Mouse (Mus musculus): ENCODE data around the gene Pou3f3.

Pou3f3 gene

DNA sequence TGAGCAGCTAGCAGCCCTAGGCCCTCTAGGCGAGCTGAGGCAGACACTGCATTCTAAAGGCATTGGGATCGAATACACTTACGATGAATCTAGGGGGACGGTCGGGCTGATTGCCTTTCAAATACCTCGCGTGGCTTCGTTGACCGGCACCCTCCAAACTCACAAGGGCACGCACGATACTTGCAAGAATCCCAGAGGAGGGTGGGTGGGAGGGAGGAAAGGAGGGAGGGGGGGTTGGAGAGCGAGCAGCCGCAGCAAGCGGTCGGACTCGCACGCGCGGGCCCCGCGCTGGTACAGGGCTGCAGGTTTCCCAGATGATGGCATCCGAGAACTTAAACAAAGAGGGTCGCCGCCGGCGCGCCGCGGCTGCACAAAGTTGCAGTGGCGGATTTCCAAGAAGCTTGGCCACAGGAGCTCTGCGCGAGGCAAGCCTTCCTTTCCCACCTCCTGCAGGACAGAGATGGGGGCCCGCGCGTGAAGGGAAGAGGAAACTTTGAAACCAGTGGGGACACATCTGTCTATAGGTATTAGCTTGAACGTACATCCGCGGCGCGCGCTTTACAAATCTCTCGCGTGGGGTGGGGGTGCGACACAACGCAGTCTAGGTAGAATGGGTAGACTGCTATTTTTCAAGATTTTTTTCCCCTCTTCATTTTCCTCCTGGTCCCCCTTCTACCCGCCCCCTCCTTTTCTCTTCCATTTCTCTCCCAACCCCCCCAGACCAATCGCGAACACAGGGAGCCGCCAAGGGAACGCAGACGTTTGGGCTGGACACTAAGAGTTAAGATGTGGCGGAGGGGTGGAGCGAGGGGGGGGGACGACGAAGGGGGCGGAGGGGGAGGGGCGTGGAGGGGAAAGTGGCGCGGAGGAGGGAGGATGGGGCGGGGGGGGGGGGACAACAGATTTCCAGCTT lies 647 bp upstream of the Pou3f3 start:
- DNase-seq (ENCODE audit: low read depth, low spot score) = peak; percentile 68

DNA sequence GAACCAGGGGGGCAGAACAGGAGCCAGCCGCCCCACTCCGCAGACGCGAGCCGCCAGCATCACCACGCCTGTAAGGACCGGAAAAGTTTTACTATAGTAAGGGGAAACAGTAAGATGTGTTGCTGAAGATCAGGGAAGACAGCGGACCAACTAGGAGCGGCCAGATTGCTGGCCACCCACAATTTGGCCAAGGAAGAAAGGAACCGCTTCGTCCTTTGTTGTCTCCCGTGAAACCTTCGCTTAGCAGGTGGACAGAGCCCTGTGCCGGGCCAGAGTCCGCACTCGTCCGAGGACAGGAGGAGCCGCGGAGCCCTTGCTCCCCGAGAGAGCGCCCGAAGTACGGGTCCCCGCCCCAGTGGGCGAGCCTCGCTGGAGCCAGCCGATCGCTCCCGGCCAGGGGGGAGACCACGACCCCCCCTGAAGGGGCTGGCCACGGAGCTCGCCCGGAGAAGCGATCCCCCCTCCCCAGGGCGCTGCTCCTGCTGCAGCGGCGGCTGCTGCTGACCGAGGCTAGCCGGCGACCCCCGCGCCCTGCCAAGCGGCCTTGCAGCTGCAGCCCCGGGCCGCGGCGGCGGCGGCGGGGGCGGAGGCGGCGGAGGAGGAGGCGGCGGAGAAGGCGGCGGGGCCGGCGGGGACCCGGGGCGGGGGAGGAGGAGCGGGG lies 933 bp downstream of the Pou3f3 start:
- DNase-seq (ENCODE audit: low read depth, low spot score) = no peak

DNA sequence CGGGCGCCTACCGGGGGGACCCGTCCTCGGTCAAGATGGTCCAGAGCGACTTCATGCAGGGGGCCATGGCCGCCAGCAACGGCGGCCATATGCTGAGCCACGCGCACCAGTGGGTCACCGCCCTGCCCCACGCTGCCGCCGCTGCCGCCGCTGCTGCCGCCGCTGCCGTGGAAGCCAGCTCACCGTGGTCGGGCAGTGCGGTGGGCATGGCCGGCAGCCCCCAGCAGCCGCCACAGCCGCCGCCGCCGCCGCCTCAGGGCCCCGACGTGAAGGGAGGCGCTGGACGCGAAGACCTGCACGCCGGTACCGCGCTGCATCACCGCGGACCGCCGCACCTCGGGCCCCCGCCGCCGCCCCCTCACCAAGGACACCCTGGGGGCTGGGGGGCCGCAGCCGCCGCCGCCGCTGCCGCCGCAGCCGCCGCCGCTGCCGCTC lies 1.8 kb downstream of the Pou3f3 start:
- no peak for DNase-seq (ENCODE audit: low read depth, low spot score)

DNA sequence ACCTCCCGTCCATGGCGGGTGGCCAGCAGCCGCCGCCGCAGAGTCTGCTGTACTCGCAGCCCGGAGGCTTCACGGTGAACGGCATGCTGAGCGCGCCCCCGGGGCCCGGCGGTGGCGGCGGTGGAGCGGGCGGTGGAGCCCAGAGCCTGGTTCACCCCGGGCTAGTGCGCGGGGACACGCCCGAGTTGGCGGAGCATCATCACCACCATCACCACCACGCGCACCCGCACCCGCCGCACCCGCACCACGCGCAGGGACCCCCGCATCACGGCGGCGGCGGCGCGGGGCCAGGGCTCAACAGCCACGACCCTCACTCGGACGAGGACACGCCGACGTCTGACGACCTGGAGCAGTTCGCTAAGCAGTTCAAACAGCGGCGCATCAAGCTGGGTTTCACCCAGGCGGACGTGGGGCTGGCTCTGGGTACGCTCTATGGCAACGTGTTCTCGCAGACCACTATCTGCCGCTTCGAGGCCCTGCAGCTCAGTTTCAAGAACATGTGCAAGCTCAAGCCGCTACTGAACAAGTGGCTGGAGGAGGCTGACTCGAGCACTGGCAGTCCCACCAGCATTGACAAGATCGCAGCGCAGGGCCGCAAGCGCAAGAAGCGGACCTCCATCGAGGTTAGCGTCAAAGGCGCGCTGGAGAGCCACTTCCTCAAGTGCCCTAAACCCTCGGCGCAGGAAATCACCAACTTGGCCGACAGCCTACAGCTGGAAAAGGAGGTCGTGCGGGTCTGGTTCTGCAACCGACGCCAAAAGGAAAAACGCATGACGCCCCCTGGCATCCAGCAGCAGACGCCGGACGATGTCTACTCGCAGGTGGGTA lies 2.4 kb downstream of the Pou3f3 start:
- peak; percentile 58 for DNase-seq (ENCODE audit: low read depth, low spot score)

DNA sequence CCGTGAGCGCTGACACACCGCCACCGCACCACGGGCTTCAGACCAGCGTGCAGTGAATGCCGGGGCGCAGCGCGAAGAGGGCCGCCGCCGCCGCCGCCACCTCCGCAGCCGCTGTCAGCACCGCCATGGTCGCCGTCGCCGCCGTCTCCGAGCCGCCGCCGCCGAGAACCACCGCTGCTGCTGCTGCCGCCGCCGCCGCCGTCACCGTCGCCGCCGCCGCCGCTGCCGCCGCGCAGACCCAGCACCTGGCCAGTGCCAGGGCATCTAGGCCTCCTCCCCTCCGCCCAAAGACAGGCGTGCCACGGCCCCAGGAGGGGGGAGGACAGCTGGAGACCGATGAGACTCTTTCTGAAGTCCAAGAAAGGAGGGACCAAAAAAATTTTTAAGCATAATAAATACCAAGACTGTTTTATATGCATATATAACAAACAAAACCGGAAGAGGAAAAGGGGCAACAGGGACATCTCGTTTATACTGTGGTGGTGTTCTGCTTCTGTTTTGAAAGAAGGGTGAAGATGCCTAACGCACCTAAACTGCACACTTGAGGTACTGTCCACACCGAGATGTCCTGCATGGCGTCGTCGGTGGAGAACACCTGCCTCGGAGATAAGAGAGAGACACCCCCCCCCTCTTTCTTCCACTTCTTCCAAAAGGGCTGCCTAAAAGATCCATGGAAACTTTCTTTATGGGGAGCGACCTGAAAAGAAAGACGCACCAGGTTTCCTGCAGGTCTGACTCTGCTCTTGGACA lies 3.2 kb downstream of the Pou3f3 start:
- DNase-seq (ENCODE audit: low read depth, low spot score) = no peak

DNA sequence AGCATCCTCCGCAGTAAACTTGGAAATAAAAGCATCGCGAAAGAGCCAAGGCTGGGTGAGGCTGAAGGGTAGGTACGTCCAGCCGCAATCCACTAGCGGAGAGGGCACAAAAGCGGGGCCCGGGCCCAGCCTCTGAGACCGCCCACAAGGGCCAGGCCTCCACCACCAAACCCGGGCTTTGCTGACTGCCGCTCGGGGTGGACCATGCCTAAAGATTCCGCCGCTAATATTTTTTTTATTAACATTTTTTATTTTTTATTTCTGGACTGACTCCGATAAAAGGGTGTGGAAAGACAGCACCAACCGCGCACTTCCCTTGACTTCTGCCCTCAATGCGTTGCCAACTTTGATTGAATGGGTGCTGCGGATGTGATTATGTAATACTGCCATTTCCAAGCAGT lies 3.9 kb downstream of the Pou3f3 start:
- DNase-seq (ENCODE audit: low read depth, low spot score) = no peak

DNA sequence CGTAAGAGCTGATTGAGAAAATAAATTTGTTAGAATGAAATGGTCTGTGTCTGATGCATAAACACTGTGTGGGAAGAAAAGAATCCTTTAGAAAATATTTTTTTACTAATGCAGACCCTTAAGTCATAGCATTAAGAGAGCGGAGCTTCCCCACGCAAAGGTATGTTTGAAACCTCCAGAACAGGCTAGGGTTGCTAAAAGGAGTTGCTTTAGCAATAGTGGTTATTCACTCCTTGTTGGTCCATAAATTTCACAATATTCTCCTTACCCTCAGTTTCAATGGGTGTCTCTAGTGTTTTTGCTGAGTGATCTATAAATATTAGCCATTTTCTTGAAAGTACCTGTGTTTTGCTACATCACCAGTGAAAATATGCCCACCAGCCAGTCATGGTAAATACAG lies 4.6 kb downstream of the Pou3f3 start:
- no peak for DNase-seq (ENCODE audit: low read depth, low spot score)

DNA sequence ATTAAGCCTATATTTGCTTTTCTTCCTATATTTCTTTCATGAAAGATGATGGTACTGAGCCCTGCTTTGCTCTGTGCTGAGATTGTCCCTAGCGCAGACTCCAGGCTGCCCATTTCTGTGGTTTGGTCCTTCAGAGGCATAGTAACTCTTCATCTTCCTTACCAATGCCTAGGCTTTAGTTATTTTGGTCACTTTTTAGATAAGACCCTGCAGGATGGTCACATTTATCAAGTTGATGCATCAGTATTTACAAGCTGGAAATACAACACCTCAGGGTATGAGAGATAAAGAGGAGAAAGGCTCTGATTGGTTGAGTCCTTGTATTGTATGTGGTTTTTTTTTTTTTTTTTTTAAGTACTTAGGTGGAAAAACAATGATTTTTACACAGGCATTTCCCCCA lies 5.2 kb downstream of the Pou3f3 start:
- no peak for DNase-seq (ENCODE audit: low read depth, low spot score)

DNA sequence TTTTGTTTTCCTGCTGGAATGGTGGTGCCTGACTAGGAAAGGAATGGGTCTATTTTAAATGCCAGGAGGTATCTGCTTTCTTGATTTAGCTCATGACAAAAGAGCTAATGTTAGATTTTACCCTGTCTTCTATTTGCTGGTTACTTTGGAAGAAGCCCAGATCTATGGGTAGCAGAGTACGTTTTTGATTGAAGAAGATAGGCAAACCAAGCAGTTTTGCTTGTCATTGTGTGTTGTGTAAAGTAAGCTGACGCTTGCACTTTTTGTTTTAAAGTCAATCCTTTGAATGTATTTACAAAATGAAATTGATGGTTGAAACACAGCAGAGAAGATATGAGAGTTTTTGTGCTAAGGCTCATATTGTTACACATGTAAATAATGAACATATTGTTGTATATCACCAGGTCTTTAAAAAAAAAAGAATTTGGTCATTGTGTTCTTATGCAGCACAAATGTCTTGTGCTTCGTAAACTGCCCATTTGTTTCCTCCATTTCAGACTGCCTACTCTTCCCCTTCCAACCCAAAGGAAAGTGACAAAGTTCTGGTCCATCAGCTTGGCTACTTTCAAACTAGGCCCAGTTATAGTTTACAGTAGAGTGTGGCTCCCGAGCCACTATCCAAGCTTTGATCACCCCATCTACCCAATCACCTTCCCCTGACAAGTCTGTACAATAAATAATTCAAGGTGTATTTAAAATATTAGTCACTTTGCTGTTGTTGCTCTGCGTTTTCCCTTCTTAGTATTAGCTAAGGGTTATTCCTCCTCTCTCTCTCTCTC lies 6.5 kb downstream of the Pou3f3 start:
- DNase-seq (ENCODE audit: low read depth, low spot score) = no peak

DNA sequence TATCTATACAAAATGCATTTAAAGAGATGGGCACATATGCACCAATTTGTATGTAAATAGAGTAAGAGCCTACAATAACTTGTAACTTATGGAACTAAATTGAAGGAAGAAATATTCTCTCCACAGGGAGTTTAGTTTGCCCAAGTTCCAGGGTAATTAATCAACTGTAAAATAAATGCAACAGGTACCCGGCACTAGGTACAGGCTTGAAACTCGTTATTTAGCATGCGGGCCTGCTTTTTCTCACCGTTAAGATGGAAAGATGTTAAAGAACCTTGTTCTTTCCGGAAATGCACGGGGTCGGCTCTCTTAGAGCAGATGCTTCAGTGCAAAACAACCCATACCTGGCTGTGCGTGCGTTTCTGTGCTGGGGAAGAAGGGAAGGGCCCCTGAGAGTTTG lies 7.4 kb downstream of the Pou3f3 start:
- no peak for DNase-seq (ENCODE audit: low read depth, low spot score)

DNA sequence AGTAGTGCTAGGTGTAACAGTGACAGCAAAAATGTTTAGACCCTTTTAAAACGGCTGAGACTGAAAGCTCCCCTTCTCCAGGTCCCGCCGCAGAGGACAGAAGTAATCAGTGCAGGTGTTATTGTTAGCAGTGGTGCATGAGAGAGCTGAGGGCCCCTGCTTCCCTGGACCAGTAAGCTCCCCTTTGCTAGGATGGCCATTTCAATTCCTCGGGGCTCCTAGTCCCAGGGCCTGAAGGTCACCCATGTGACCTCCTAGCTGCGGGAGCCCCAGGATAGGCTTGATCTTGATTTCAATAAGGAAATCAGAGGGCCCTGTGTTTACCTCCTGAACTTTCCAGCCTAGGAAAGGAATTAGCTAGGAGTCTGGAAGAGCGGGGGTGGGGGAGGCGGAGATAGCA lies 7.9 kb downstream of the Pou3f3 start:
- DNase-seq (ENCODE audit: low read depth, low spot score) = no peak

DNA sequence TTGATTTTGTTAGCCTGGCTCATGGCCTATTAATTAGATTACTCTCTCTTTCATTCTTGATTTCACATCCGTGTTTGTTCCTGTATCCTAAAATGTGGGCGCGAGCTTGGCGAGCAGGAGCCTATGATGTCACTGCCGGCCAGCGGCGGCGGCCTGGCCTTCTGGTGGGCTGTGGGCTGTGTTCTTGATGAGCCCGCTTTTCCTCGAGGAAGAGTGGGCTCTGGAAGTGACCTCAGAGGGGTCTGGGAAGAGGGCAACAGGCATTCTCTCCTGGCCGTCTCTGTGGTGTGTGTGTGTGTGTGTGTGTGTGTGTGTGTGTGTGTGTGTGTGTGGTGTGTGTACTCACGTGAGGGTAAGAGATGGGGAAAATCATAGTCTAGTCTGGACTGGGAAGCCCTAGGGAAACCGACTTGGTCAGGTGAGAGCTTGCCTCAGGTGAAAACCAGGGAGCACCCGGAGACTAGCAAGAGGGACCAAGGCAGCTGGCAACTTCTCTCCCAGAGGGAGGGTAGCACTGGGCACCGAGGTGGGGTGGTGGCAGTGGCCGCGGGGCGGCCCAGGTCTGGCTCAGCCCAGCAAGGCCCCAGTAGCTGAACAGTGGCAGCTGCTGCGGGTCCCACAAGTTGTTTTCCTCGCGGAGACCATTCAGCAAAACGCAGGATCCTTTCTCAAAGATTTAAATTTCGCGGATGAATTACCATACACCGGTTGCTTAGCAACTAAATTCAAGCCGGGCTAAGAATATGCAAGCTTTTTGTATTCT lies 8.5 kb downstream of the Pou3f3 start:
- peak; percentile 61 for DNase-seq (ENCODE audit: low read depth, low spot score)

DNA sequence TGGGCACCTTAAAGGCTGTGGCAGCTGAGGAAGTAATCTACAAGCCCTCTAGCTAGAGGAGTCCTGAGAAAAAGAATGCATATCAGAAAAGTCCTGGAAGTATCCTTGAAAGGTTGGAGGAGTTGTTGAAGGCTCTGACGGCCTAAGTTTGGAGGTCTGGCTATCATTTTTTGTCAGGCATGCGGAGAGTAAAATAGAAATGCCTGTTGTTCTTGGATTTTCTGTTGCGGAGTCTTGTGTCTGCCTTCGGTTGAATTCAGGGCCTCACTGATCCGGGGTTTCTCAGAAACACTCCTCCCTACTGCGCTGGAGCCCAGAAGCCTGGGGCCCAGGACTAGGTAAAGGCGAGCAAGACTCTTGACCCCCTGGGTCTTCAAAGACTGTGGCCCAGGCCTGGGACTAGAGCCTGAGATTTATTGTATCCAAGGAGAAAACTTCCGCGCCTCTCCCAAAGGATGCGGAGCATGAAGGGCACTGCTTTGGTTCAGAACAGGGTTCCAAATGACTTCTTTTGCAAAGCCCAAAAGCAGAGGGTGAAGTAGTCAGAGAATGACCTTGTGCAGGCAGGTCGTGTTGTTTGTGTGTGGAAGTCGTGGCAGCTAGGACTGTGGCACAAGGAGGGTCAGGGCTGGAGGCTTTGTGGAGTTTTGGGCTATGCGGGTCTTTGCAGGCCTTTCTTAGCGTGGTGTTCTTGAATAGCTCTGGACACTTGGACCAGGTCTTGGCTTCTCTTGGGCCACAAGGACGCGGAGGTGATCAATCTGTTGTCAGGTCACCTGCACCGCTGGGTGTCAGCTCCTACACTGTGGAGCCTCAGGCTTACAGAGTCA lies 9.6 kb downstream of the Pou3f3 start:
- DNase-seq (ENCODE audit: low read depth, low spot score) = no peak

DNA sequence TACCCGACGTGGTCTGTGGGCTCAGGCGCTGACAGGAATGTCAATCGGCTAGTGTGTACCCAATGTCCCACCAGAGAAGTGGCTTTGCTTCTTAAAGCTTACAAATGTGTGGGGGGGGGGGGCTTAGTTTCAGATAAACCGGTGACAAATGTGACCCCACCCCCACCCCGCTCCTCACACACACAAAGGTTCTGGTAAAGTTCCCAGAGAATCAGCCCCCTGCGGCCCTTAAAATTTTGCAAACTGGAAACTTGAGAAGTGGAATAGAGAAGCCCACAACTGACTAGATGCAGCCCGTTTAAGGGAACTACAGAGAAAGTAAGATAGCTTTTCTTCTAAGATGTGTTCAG lies 10.2 kb downstream of the Pou3f3 start:
- DNase-seq (ENCODE audit: low read depth, low spot score) = no peak

DNA sequence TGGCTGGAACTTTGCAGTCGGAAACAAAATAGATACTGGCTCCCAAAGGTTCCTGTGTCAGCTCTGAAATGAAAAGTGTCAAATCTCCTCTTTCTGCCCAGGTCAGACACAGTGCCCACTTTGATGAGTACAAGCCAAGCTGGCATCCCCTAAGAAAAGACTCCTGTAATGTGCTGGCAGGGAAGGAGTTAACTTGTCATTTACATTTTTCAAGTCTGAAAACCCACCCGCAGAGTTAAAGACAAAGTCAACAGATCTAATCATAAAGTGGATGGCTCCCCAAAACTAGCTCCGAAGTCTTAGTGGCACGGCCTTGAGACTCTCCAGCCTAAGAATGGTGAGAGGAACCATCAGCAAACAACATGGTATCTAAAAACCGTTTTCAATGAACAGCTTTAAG lies 11.6 kb downstream of the Pou3f3 start:
- no peak for DNase-seq (ENCODE audit: low read depth, low spot score)

DNA sequence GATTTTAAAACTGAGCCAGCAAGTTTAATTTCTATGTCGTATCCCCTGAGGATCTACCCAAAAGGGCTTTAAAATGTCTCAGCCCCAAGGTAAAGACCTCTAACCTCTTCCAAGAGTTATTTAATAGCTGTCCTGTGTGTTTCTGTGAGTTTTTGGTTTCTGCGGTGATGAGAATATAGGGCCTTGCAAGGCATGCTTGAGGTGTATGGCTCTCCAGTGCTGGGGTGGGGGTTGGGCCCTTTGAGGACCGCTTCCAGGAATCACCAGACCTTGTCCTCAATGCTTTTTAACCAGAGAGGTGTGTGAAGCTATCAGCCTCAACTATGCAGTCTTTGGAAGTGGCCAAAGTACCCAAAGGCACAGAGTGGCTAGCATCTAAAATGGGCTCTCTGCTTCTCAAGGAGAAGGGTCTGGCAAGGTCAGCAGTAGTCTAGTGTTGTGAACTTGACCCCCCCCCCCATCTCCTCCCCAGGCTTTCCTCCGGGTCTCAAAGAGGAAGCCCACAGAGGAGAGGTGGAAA lies 12.1 kb downstream of the Pou3f3 start:
- no peak for DNase-seq (ENCODE audit: low read depth, low spot score)

DNA sequence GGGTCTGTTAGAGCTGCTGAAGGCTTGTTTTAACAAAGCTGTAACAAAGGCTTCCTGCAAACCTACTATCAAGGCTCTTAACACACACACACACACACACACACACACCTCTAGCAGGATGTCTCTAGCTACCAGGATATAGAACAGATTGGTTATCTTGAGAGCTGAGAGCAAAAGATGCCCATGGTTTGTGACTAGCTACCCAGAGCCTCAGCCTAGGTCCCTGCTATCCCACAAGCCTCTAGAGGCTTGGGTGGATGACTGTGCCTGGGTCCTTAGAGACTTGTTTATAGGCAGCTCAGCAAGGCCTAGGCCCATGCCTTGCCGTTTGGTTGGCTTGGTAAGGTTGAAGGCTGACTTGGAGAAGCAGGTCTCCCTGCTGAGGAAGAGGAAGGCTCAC lies 13.5 kb downstream of the Pou3f3 start:
- no peak for DNase-seq (ENCODE audit: low read depth, low spot score)

DNA sequence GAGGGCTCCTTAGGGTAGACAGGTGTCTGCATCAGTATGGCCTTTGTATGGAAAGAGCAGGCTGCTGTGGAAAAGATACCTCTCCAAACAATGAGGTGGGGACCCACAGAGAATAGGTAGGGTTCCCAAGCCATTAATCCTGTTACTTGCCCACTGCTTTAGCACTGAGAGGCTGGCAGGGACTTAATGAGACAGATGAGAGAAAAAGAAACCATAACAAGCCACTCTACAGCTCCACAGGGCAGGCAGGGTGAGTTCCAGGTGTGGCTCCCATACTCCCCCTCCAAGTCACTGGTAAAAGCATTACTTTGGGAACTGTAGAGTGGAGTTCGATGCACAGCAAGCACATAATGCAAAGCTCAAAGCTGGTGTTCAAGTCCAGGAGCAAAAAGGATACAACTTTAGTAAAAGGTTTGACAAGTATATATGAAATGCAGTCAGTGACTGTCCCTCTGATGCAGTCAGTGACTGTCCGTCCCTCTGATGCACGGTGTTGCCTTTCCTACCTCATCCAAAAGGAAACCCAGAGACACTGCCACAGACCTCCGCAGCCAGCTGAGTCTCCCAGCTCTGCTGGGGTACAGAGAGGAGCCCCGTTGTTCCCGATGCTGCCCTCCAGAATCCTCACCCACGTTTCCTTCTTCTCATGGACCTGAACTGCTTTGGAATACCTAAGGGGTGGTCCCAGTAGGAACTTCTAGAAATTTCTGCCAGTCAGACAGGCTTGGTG lies 14.0 kb downstream of the Pou3f3 start:
- DNase-seq (ENCODE audit: low read depth, low spot score) = no peak

Measured in brain, adult 2 months (tissue).